Mouse (Mus musculus): ENCODE results near the gene Gal3st2. TPM values are rescaled to one million over a fixed set of nuclear protein-coding genes. Genes with fewer than 3 reads are reported as not detected.
"Not testable (repeated sequence)": the region's sequence is repeated elsewhere in the genome, so short reads cannot be mapped to it uniquely, and the experiment has no call there.

The Gal3st2 gene
- polyA plus RNA-seq, 1 experiment from 2014 or later = not detected

DNA sequence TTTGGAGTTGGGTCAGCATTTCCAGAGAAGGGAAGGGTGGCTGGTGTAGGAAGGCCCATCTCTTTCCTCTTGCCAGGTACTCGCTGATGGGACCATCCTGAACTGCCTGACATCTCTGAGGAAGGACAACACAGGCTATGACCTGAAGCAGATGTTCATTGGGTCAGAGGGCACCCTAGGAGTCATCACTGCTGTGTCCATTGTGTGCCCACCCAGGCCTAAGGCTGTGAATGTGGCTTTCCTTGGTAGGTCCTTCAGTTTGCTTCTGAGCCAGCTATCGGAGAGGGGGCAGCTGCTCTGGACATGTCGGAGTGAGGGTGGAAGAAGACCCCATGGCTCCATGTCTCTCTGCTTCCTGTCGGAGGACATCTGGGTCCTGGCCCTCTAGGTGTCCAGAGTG, 25.9 kb upstream of the Gal3st2 start:
- H3K9ac ChIP-seq (replicated peaks) = no peak overlapping the region
- H3K4me1 ChIP-seq = no peaks in the 10 kb centered on the region
- H3K27me3 ChIP-seq = no peaks in the 10 kb centered on the region
- peaks cover 23% of the 10 kb centered on the region for H3K36me3 ChIP-seq
- no peaks in the 10 kb centered on the region for H3K9me3 ChIP-seq
- no peak overlapping the region for H3K4me3 ChIP-seq
- no peak overlapping the region for H3K4me2 ChIP-seq (replicated peaks)
- no peak for ATAC-seq (ENCODE audit: low FRiP score, low read depth)
- 91% methylated on average over 4 of the region's 4 CpGs for WGBS
- H3K27ac ChIP-seq (replicated peaks) = no peak overlapping the region

GRCm38 (mm10) chr1:93835876-93836531, 25.1 kb upstream of the Gal3st2 start:
- Histone ChIP-seq H3K9me3 (no peaks in the 10 kb centered on the region), H3K4me2 (replicated peaks) (no peak overlapping the region), H3K9ac (replicated peaks) (no peak overlapping the region), H3K4me1 (no peaks in the 10 kb centered on the region), H3K27ac (replicated peaks) (no peak overlapping the region), H3K36me3 (peaks cover 23% of the 10 kb centered on the region), H3K4me3 (no peak overlapping the region), H3K27me3 (no peaks in the 10 kb centered on the region)
- 91% methylated on average over 6 of the region's 6 CpGs for WGBS
- ATAC-seq (ENCODE audit: low FRiP score, low read depth) = no peak

DNA sequence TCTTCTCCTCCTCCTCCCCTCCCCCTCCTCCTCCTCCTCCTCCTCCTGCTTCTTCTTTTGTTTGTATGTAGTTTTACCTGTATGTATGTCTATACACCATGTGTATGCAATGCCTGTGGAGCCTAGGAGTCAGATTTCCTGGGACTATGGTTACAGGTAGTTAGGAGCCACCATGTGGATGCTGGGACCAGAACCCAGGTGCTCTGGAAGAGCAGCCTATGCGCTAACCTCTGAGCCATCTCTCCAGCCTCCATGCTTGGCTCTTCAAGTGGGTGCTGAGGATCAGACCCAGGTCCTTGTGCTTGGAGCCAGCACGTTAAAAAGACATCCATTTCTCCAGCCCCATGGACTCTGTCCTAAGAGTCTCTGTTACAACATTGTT, 24.6 kb upstream of the Gal3st2 start:
- peaks cover 23% of the 10 kb centered on the region for H3K36me3 ChIP-seq
- ATAC-seq (ENCODE audit: low FRiP score, low read depth) = no peak
- no peaks in the 10 kb centered on the region for H3K27me3 ChIP-seq
- H3K4me3 ChIP-seq = no peak overlapping the region
- no peaks in the 10 kb centered on the region for H3K9me3 ChIP-seq
- no peak overlapping the region for H3K4me2 ChIP-seq (replicated peaks)
- no peaks in the 10 kb centered on the region for H3K4me1 ChIP-seq
- no peak overlapping the region for H3K27ac ChIP-seq (replicated peaks)
- no peak overlapping the region for H3K9ac ChIP-seq (replicated peaks)
- WGBS = 88% methylated on average over 2 of the region's 2 CpGs

DNA sequence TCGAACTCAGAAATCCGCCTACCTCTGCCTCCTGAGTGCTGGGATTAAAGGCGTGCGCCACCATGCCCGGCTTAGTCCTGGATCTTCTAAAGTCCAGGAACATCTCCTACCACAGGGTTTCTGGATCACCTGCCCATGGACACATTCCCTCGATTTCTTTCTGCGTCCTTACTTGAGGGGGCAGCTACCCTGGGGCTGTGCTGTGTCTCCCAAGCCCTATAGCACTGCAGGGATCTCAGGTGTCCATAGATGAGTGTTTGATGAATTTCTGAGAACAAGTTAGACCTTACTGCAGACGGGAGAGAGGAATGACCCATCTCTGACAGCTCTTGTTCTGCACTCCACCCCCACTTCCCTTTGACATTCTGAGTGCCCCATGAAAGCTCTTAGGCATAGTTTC, 23.8 kb upstream of the Gal3st2 start:
- ATAC-seq (ENCODE audit: low FRiP score, low read depth) = no peak
- no peak overlapping the region for H3K27ac ChIP-seq (replicated peaks)
- H3K4me2 ChIP-seq (replicated peaks) = no peak overlapping the region
- no peaks in the 10 kb centered on the region for H3K27me3 ChIP-seq
- no peak overlapping the region for H3K9ac ChIP-seq (replicated peaks)
- no peaks in the 10 kb centered on the region for H3K9me3 ChIP-seq
- no peak overlapping the region for H3K4me3 ChIP-seq
- 95% methylated on average over 8 of the region's 8 CpGs for WGBS
- peaks cover 23% of the 10 kb centered on the region for H3K36me3 ChIP-seq
- no peaks in the 10 kb centered on the region for H3K4me1 ChIP-seq

- peaks cover 23% of the 10 kb centered on the region for H3K36me3 ChIP-seq
- not testable (repeated sequence) for H3K27ac ChIP-seq (replicated peaks); H3K4me2 ChIP-seq (replicated peaks); H3K27me3 ChIP-seq; ATAC-seq (ENCODE audit: low FRiP score, low read depth); H3K9me3 ChIP-seq; H3K4me3 ChIP-seq; H3K9ac ChIP-seq (replicated peaks); H3K4me1 ChIP-seq
- WGBS = 92% methylated on average over 8 of the region's 8 CpGs
Observed at GRCm38 (mm10) chr1:93838569-93838968, 22.5 kb upstream of the Gal3st2 start.

DNA sequence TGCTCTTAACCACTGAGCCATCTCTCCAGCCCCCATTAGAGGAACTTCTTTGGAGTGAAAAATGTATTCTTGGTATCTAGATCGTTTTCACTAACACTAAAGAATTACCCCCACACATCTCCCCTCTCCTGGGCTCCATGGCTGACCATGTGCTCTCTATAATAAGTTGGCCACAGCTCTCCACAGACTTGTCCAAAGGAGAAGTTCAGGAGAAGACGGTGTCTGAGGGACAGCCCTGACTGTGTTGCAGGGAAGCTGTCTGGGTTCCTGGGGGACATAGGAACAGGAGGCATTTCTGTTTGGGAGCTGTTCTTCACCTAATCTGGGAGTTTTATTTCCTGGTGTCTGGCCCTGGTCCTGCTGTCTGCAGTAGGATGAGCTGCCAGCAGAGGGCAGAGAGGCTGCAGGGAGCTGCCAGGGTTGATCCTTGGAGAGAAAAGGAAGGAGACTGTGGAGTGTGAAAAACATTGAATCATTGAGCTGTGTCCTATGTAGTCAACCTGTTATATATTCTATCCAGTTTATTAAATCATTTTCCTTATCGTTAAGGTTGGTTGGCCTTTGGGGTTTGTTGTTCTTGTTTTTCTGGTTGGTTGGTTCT, 15.2 kb upstream of the Gal3st2 start:
- ATAC-seq (ENCODE audit: low FRiP score, low read depth) = peak; percentile 56; the same call in 1 of the 2 replicates
- H3K9ac ChIP-seq (replicated peaks); H3K4me1 ChIP-seq; H3K9me3 ChIP-seq; H3K36me3 ChIP-seq; H3K27ac ChIP-seq (replicated peaks); H3K4me2 ChIP-seq (replicated peaks); H3K4me3 ChIP-seq; H3K27me3 ChIP-seq: not testable (repeated sequence)
- 81% methylated on average over 2 of the region's 3 CpGs for WGBS

GRCm38 (mm10) chr1:93855790-93856189, 5.3 kb upstream of the Gal3st2 start:
- WGBS = 80% methylated on average over 4 of the region's 4 CpGs
- not testable (repeated sequence) for H3K4me2 ChIP-seq (replicated peaks); H3K27me3 ChIP-seq; H3K36me3 ChIP-seq; ATAC-seq (ENCODE audit: low FRiP score, low read depth); H3K9me3 ChIP-seq; H3K4me1 ChIP-seq; H3K9ac ChIP-seq (replicated peaks); H3K4me3 ChIP-seq; H3K27ac ChIP-seq (replicated peaks)

- H3K4me1 ChIP-seq = no peaks in the 10 kb centered on the region
- ATAC-seq (ENCODE audit: low FRiP score, low read depth) = no peak
- H3K9ac ChIP-seq (replicated peaks) = no peak overlapping the region
- 83% methylated on average over 6 of the region's 6 CpGs for WGBS
- no peak overlapping the region for H3K27ac ChIP-seq (replicated peaks)
- no peak overlapping the region for H3K4me2 ChIP-seq (replicated peaks)
- H3K9me3 ChIP-seq = no peaks in the 10 kb centered on the region
- no peak overlapping the region for H3K4me3 ChIP-seq
- no peaks in the 10 kb centered on the region for H3K36me3 ChIP-seq
- no peaks in the 10 kb centered on the region for H3K27me3 ChIP-seq
Observed at GRCm38 (mm10) chr1:93857370-93857769, 3.7 kb upstream of the Gal3st2 start.

DNA sequence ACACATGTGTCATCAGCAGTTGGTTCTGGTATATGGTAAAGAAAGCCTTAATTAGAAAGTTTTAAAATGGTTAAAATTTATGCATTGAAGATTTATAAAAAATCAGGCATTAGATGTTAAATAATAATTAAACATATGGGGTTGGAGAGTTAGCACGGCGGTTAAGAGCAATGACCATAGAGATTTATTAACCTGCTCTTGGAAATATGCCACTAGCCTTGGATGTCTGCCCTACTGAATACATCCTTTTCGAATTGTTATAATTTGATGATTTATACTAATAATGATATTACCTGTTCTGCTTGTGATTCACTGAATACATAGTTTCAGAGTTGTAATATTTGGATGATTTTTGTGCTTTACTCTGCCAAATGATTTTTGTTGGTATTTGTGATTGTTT, 3.1 kb upstream of the Gal3st2 start:
- Histone ChIP-seq H3K9ac (replicated peaks) (no peak overlapping the region), H3K4me2 (replicated peaks) (no peak overlapping the region), H3K27me3 (no peaks in the 10 kb centered on the region), H3K4me3 (no peak overlapping the region), H3K9me3 (no peaks in the 10 kb centered on the region), H3K36me3 (no peaks in the 10 kb centered on the region), H3K27ac (replicated peaks) (no peak overlapping the region), H3K4me1 (no peaks in the 10 kb centered on the region)
- WGBS = 91% methylated on average over 3 of the region's 3 CpGs
- no peak for ATAC-seq (ENCODE audit: low FRiP score, low read depth)

- Histone ChIP-seq H3K4me2 (replicated peaks) (no peak overlapping the region), H3K36me3 (no peaks in the 10 kb centered on the region), H3K4me1 (no peaks in the 10 kb centered on the region), H3K9me3 (no peaks in the 10 kb centered on the region), H3K27ac (replicated peaks) (no peak overlapping the region), H3K4me3 (no peak overlapping the region), H3K27me3 (no peaks in the 10 kb centered on the region), H3K9ac (replicated peaks) (no peak overlapping the region)
- ATAC-seq (ENCODE audit: low FRiP score, low read depth) = no peak
Observed at GRCm38 (mm10) chr1:93859619-93860018, 1.5 kb upstream of the Gal3st2 start.

- H3K4me2 ChIP-seq (replicated peaks); H3K27ac ChIP-seq (replicated peaks); H3K9me3 ChIP-seq; H3K4me1 ChIP-seq; H3K27me3 ChIP-seq; H3K9ac ChIP-seq (replicated peaks); H3K36me3 ChIP-seq; H3K4me3 ChIP-seq; ATAC-seq (ENCODE audit: low FRiP score, low read depth): not testable (repeated sequence)
- 67% methylated on average over 1 of the region's 1 CpGs for WGBS
Observed at GRCm38 (mm10) chr1:93871594-93872105, 10.5 kb downstream of the Gal3st2 start.

GRCm38 (mm10) chr1:93874405-93874804, 13.3 kb downstream of the Gal3st2 start:
- not testable (repeated sequence) for ATAC-seq (ENCODE audit: low FRiP score, low read depth); H3K4me3 ChIP-seq; H3K4me1 ChIP-seq; H3K27ac ChIP-seq (replicated peaks); H3K4me2 ChIP-seq (replicated peaks); H3K27me3 ChIP-seq; H3K9ac ChIP-seq (replicated peaks); H3K9me3 ChIP-seq; H3K36me3 ChIP-seq
- 97% methylated on average over 12 of the region's 22 CpGs for WGBS

DNA sequence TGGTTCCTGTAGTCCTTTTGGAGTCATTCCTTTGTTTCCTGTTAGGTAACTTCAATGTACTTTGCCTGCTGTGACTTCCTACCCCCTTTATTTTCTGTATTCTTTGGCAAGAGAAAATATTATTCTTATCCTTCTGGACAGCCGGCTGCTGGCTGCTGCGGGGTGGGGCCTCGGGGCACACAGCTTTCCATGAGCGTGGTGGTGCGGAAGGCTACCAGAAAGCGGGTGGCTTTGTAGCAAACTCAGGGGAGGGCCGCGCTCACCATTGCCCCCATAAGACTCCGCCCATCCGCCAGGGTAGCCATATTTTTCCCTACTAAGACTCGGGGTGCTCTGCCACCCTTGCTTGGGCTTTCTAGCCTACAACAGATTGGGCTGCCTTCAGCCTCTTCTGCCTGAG, 20.7 kb downstream of the Gal3st2 start:
- not testable (repeated sequence) for H3K4me2 ChIP-seq (replicated peaks); H3K9ac ChIP-seq (replicated peaks); H3K4me1 ChIP-seq; H3K27me3 ChIP-seq; H3K27ac ChIP-seq (replicated peaks); H3K9me3 ChIP-seq; H3K36me3 ChIP-seq; H3K4me3 ChIP-seq
- peak; percentile 72 for ATAC-seq (ENCODE audit: low FRiP score, low read depth)
- WGBS = no CpG with 5 or more reads among the region's 11 CpGs

All from midbrain, embryonic 12.5 days (tissue).